Mouse (Mus musculus): ENCODE data around the gene Gm10309. TPM values are rescaled to one million over a fixed set of nuclear protein-coding genes. Genes with fewer than 3 reads are reported as not detected.

The Gm10309 gene
- 0.11 TPM in 1 of 2 replicates, not detected in the other for polyA plus RNA-seq (2015; fragmentation: Nextera tagmentation; extraction: Ambion mirVana)

GRCm38 (mm10) chr17:86505183-86505631, at the start of gene Gm10309:
Gm10309 (minus strand) TSS chr17:86505232.

Other genes with a start within 250 kb of the Gm10309 start
- 8.8 and 10.0 TPM in 2 replicates for gene Epas1, start 248.5 kb upstream of the Gm10309 start, polyA plus RNA-seq (2015; fragmentation: Nextera tagmentation; extraction: Ambion mirVana)